Mouse (Mus musculus): ENCODE measurements around the gene Hist1h2af.

- no peak for TF ChIP-seq POLR2A (IDR thresholded peaks at IDR 0.05; ENCODE audit: borderline replicate concordance, control insufficient read depth, low read depth, low read length)
- TF ChIP-seq CTCF (IDR thresholded peaks at IDR 0.05; ENCODE audit: control insufficient read depth, insufficient read depth, low read length), result no peak
These were observed 20.7 kb downstream of the Hist1h2af start for GRCm38 (mm10) chr13:23554393-23554792.

Measured in bone marrow, adult 2 months (tissue).